Mouse (Mus musculus): ENCODE measurements around the gene Pde3a.
"Not testable (repeated sequence)": the region's sequence is repeated elsewhere in the genome, so short reads cannot be mapped to it uniquely, and the experiment has no call there.

Pde3a gene

DNA sequence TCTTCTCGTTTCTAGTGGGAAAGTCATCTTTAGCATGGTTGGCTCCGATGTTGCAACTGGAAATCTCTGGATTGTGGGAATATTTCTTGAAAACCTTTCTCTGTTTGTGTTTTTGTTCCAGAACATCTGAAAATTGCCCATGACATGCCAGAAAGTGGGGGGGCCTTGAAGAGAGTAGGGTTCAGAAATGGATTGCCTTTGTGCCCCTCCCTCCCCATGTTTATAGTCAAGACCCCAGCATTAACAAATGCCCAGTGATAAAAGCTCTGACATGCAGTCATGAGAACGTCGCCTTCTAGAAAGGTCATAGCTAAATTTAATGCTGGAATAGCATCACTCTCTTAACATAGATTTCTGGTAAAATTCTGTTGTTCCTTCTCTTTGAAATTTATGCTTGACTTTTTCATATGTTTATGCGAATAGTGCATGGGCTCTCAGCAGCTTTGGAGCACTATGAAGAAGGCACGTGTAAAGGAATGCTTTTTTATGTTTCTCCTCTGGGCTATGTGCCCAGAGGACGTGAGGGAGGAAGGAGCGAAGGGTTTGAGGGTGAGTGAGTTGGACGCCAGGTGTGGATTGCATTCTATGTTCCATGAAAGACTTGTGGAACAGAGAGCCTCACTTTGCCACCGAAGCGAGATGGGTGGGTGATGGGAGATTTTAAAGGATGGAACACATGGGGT, 19.0 kb downstream of the Pde3a start:
- no peak for DNase-seq

DNA sequence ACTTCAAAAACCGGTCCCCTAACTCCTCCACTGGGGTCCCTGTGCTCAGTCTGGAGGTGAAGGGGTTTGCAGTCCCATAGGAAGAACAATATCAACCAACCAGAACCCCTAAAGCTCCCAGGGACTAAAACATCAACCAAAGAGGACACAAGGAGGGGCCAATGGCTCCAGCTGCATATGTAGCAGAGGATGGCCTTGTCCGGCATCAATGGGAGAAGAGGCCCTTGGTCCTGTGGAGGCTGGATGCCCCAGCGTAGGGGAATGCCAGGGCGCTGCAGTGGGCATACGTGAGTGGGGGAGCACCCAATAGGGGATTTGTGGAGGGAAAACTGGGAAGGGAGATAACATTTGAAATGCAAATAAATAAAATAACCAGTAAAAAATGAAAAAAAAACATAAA, 19.8 kb downstream of the Pde3a start:
- DNase-seq: no peak

DNA sequence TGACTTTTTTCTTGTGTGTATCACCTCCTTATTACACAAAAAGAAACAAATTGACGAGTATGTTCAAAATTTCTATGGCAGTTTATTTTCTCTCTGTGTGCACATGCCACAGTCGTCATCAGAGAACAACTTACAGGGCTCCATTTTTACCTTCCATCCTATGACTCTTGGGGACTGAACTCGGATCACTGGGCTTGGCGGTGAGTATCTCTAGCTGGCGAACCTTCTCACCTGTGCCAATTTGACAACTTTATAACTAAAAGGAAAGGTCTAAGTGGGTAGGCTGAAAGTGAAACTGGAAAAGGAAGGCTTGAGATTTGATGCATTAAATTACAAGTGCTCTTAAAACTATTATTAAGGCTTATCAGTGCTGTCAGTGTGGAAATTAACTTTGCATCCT, 22.1 kb downstream of the Pde3a start:
- DNase-seq: no peak

DNA sequence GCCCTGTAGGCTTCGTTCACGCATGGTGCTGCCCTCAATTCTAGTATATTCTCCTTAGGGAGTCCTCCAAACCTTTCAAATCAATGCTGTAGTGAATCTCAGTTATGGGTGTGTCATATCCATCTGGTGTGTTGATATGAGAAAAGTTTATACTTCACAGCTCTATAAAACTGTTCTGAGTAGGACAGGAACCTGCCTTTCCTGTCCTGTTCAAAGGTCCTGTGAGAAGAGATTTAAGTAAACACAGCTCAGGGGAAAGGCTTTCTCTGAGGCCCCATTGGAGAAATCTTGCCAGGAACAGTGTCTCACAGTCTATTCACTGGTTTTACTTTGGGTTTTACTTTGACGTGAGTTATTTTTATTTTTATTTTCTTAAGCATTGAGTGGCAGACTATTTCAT, 22.5 kb downstream of the Pde3a start:
- DNase-seq: no peak

DNA sequence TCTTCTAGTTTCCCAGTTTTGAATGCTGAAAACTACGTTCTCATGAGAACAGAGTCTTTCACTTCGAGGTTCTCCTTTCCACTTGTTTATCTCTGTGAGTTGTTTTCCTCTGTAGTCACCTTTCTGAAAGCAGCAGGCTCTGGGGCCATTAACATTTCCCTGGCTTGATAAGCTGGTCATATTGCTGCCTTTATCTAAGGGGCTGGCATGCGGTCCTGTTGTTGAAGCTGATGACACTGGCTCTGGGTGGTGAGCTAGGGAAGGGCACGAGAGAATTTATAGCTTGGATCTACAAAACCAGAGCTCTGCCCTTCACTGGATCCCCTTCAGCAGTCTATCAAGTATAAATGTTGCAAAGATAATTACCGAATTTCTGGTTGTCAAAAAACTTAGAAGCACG, 24.6 kb downstream of the Pde3a start:
- DNase-seq: no peak

DNA sequence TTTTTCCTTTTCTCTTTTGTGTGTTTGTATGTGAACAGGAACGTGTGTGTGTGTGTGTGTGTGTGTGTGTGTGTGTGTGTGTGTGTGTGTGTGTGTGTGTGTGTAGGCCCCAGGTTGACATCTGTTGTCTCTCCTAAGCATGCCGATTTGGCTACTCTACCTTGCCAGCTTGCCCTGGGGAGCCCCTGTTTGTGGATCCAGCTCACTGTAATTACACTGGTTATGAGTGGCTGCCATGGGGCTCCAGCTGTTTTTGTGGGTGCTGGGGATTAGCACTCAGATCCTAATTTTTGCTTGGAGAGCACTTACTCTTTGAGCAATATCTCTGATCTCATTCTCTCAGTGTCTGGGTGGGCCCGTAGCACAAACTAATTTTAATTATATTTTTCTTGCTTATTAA, 32.6 kb downstream of the Pde3a start:
- no peak for DNase-seq

DNA sequence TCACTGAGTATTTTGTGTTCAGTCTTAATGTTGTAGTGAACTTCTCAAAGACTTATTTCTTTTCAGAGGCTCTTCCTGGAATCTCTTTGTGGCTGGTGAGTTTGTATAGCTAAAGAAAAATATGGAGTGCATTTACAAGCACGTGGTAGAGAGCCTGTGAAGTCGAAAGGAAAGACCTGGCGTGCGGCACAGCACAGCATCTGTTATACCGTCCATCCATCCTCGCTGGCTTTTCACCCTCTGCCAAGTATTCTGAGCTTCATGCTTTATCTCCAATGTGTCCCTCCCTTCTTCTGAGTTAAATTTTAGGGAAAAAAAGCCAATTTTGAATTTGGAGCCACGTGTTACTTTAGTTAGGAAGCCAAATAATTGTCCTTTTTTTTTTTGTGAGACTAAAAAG, 33.7 kb downstream of the Pde3a start:
- peak; percentile 4 for DNase-seq

DNA sequence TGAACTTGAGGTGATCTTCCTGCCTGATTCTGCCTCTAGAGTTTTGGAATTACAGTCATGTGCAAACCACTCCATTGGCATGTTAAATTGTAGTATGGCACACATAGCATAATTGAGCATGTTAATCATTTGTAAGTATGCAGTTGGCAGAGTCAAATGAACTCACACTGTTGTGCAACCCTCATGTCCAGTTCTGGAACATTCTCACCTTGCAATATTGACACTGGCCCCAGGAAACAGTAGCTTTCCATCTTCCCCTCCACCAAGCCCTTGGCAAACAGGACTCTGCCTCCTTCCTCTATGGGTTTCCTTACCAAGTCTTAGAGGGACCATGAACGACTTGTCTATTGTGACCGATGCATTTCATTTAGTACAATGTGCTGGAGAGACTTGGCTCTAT, 42.1 kb downstream of the Pde3a start:
- DNase-seq: no peak

DNA sequence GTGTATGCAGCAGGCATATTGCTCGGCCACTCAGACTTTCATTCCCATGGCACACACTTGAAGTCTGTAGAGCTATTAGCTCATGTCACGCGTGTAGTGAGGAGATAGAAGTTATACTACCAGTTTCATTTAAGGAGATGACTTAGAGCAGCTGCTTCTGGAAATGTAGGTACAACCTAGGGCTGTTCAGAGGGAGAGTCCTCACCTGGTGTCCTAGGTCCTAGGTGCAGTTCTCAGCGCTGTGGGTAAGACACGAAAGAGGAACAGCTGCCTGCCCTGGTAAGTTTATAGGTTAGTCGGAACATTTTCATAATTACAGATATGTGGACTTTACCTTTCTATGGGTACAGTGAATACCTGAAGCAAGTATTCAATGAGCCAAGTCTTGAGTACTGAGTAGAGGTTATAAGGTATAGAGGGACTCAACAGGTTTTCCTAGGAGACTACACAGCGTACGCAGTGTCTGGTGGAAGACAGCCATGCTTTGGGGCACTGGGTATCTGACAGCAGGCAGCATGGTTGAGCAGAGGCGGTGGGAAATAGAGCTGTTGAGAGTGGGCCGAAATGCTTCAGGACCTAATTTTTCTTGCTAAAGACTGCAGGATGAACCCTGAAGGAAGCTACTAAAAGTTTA, 43.9 kb downstream of the Pde3a start:
- DNase-seq: no peak

DNA sequence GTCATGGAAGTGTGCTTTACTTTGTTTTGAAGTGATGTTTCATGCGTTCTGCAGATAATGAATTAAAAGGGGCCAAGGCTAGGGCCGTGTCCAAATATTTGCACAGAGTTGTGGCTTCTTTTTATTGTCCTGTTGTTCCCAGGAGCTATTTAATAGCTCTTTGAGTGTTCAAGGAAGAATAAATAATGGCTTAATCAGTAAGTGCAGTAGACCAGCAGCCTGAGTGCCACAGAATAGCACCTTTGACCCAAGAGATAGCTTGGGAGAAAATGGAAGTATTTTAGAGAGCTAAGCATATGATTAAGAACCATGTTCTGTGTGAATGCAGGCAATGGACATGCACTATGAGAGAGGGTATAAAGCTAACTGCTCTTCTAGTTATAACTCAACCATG, 44.4 kb downstream of the Pde3a start:
- no peak for DNase-seq

DNA sequence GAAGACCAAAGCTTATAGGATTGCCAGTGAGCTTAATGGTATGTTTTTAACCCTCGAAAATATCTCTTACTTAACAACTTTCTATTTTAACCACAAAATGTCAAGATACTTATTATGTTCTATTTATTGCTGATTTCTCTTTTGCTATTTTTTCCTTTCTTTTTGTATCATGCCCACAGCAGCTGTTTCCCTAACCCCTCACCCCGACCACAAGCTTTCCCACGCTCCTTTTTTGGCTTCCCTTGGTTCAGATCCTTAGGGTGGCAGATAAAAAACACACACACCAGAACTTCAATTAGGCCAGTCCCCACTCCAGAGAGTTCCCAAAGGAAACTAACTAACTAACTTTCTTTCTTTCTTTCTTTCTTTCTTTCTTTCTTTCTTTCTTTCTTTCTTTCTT, 46.2 kb downstream of the Pde3a start:
- DNase-seq: no peak

DNA sequence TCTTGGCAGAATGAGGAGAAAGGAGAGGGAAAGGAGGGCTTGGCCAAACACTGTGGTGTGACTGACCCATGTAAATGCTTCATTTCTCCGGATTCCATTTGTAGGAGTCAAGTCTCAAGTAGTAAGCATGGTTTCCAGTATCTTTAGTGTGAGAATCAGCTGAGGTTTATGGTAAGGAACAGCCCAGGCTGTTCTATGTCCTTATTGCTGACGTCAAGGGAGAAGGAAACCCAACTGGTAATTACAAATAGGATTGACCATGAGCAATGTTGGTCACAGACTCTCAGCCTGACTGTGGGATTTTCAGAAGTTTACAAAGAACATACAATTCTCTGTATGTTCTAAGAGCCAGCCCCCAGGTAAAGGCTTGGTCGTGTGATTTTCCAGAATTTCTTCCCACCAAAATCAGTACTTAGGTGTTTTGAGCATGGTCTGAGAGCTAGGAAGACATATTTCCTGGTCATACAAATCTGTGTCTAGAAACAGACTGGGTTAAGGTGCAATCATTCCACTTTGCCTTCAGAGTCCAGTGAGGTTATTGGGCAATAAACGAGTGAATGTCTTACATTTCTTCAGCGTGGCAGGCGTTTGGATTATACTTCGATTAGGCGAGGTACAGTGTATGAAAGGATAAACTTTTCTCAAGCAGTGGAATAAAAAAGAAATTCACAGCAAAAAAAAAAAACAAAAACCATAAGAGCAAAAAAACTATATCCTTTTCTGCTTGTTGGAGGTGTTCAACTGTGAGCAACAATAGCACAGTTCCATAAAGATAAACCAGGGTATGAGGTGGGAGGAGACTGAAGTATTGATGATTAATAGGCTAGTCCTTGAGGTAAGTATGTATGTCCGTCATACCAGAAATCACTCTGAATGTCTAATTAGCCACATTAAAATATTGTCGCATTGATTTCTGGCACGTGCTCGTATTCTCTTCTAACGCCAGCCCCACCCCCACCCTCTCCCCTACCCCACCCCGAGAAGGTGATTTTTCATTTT, 53.0 kb downstream of the Pde3a start:
- DNase-seq: no peak

DNA sequence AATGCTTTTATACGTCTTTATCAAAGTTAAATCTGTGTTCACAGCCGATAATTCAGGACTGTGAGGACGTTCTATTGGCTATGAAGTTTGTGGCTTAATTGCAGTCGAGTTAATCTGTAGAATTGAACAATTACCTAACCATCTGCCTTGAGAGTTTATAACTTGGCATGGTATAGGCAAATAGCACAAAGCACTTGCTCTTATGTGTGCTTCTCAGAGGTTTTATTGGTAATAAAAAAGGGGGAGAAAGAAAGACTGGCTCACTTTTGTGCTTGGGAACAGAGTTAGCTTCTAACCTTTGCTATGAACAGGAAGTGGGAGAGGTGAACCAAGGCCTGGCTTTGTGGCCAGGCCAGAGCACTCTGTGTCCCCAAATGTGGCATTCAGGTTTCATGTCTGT, 53.8 kb downstream of the Pde3a start:
- no peak for DNase-seq

DNA sequence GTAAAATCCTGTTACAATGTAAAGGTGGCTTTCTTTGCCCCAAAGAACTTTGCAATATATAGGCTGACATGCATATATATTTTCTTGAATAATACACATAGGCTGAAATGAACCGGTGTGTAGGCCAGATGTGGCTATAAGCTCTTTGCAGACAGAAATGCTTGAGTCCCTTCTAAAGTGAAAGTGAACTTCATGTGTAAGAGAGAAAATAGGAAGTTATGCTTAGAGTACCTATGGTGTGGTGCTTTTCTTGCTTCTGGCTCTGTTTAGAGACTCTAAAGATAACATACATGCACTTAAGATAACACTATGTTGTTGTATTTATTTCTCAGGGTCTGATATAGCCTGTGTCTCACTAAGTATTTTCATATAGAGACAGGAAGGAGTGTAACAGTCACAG, 58.3 kb downstream of the Pde3a start:
- no peak for DNase-seq

DNA sequence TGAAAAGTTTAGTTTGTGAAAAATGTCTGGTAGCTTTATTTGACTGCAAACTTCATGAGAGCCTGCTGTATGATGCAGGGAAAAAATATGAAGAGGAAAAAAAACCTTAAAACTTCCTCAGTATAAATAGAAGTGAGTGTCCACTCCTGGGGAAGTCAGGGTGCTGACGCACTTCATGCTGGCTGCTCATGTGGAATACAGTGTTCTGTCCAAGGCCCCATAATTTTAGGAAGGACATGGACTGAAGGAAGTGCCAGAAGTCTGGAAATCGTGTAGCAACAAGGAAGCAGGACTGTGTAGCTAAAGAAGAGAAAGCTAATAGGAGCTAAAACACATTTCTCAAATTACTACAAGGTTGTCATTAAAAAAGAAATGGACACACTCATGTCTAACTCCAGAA, 59.4 kb downstream of the Pde3a start:
- no peak for DNase-seq

DNA sequence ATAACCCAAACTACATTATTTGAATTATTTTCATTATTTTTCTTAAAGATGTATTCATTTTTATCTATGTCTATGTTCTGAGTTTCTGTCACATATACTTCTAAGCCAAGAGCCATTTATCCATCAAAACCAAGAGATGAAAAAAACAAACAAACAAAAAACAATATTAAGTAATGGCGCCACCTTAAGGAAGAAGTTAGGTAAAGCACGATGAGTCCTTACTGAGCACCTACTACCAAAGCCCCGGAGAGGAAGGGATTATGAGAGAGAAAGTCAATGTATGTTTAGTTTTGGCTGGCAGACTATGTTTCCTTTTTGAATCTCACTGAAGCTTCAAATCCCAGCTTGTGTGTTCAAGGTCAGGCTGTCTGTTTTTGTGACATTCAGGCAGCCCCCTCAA, 60.8 kb downstream of the Pde3a start:
- DNase-seq: peak; percentile 52

DNA sequence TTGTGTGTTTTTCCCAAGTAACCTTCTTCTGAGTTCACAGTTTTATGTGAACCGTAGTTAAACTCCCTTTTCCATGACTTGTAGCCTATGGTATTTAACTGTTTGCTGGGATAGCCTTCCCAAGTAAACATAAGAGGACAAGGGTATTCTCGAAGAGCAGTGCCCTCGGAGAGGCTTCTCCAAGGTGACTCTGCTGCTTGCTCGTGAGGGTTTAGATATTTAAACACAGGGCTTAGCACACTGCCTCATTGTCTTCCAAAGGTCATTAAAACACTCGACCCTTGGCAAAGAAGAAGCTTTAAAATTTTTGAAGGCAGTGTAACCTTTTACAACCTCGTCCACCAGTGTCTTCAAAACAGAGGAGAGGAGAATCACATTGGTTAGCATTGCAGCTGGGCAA, 61.3 kb downstream of the Pde3a start:
- no peak for DNase-seq

DNA sequence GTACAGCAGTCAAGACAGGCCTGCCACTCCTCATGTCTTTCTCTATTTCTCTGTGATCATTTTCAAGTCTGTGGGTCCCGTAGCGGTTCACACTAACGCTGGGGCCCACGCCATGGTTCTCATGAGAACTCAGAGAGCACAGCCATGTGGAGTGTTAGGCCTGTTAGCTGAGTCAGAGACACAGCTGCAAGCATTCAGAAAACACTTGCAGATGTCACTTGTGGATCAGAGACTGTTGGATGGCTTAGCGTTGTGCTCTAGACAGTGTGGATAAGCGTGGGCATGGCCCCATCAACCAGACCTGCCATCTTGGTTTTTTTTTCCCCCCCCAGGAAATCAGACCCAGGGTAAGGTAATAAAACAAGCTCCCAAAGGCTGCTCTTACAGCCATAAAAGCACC, 62.5 kb downstream of the Pde3a start:
- DNase-seq: no peak

DNA sequence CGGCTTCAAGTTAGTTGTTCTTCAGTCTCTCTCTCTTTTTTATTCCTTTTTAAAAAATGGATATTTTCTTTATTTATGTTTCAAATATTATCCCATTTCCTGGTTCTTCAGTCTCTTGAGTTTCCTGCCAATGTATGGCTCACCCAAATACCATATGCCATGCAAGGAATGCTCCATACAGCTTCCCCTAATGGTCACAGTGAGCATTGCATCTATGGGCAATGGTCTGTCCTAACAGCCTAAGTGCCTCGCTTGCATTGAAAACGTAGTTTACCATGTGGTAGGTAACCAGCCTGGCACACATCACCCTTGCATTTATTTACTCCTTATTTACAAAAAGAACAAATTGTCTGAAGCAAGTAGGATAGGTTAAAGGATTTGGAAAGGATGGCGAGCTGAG, 64.0 kb downstream of the Pde3a start:
- DNase-seq: no peak

DNA sequence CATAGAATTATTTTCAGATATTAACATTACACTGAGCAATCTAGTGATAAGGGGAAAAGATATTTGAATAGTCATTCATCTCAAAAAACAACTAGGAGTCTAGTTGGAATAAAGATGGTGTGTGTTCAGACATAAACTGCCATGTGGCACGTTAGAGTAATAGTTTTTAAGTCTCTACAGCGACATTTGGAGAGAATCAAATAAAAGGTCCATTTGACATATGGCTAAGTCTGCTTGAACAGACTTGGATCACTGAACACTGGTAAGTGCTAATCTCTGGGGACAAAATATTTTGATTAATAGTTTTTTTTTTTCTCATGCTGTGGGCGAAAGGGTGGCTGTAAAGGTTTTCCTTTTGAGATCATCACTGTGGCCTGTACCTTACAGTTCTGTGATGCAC, 69.4 kb downstream of the Pde3a start:
- no peak for DNase-seq

DNA sequence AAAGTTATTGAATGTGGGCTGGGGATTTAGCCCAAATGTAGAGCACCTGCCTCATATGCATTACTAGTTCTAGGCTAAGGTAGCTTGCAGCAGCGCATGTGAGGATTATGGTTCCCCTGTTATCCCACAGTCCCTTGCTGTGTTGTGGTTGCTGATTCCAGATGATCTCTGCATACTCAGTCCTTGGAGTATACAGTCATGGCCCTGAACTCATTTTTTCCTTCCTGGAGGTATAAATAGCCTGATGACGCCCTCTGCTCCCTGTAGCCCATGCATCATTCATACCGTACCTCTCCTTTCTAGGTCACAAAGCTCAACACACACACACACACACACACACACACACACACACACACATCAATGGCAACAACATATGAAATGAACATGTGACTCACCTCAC, 72.2 kb downstream of the Pde3a start:
- DNase-seq: no peak

DNA sequence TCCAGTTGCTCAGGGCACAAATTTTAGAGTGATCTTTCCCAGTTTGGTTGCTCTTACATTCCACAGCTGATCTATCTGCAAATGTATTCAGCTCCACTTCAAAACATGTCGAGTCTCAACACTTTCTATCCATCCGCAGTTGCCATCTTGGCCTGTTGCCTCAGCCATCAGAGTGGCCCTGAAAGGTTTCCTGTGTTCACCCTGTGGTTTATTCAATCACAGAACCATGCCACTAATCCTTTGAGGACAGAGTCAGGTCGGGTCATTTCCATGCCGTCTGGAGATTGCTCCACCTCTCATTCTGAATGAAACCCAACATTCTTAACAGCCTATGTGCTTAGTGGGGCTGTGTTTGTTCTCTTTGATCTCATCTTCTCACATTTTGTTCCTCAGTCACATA, 73.9 kb downstream of the Pde3a start:
- no peak for DNase-seq

DNA sequence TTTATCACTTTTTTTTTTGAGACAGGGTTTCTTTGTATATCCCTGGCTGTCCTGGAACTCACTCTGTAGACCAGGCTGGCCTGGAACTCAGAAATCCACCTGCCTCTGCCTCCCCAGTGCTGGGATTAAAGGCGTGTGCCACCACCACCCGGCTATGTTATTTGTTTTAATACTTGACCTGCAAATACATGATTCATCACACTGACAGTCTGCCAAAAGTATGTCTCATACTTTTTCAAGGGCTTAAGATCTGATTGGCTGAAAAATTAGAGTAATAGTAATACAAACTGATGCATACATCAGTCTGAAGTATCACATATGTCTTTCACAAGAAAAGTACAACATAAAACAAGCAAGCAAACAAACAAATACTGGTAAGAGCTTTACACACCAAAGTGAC, 78.1 kb downstream of the Pde3a start:
- DNase-seq: not testable (repeated sequence)

DNA sequence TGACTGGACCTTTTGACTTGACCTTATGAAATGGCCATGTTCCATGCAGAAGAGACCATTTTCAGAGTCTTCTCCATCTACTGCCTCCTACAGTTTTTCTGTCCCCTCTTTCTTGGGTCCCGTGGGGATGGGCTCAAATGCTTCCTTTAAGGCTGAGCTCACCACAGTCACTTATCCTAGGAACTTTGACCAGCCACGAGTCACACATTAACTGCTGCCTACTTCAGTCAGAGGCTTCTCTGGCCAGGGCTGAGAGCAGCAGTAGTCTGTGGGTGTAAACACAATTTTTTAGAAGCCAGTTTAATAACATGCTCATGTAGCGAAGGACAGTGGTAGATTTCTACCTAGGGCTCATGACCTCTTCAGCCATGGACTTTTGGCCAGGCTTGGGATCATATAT, 79.0 kb downstream of the Pde3a start:
- no peak for DNase-seq

Measured in cerebellum, adult 9-10 months (tissue).